Mouse (Mus musculus) lung, embryonic 16.5 days (tissue): Measurements from ENCODE around the gene Npl. TPM values are rescaled to one million over a fixed set of nuclear protein-coding genes. Genes with fewer than 3 reads are reported as not detected.
"Not testable (repeated sequence)": the region's sequence is repeated elsewhere in the genome, so short reads cannot be mapped to it uniquely, and the experiment has no call there.

Experiments used
- ATAC-seq: fragments of 200-750 bp; cut with Nextera tagmentation; 2 replicates; pipeline ENCODE4 v1.8.0; 2017; ENCODE audit warnings: low read depth, mild to moderate bottlenecking, moderate library complexity
- H3K27ac ChIP-seq: fragments of 300-500 bp; sonication (generic); 2 replicates; pipeline ENCODE4 v1.5.1; 2014; ENCODE audit warnings: mild to moderate bottlenecking, control low read depth, low read length
- H3K27me3 ChIP-seq: fragments of 300-500 bp; sonication (generic); 2 replicates; pipeline ENCODE4 v1.6.1; 2014; ENCODE audit warnings: low read depth, low read length, mixed read lengths; ENCODE audit not compliant: control insufficient read depth, insufficient read depth
- H3K36me3 ChIP-seq: fragments of 300-500 bp; sonication (generic); 2 replicates; pipeline ENCODE4 v1.6.1; 2014; ENCODE audit warnings: low read length; ENCODE audit not compliant: control insufficient read depth, insufficient read depth
- H3K4me1 ChIP-seq: fragments of 300-500 bp; sonication (generic); replicated peaks from 2 replicates; pipeline ENCODE4 v1.6.1; 2014; ENCODE audit warnings: low read length, mixed read lengths; ENCODE audit not compliant: control insufficient read depth, insufficient read depth
- H3K4me2 ChIP-seq: fragments of 300-500 bp; sonication (generic); 2 replicates; pipeline ENCODE4 v1.6.1; 2014; ENCODE audit warnings: low read depth, low read length, control low read depth
- H3K4me3 ChIP-seq: fragments of 300-500 bp; sonication (generic); 2 replicates; pipeline ENCODE4 v1.5.1; 2014; ENCODE audit warnings: mild to moderate bottlenecking, low read length, control low read depth
- H3K9ac ChIP-seq: fragments of 300-500 bp; sonication (generic); 2 replicates; pipeline ENCODE4 v1.6.1; 2014; ENCODE audit warnings: low read length, control low read depth
- H3K9me3 ChIP-seq: fragments of 300-500 bp; sonication (generic); 2 replicates; pipeline ENCODE4 v1.6.1; 2016; ENCODE audit warnings: low read length; ENCODE audit not compliant: control insufficient read depth
- WGBS: fragments of 180-500 bp; shearing (Covaris S2); extraction: QIAGEN DNeasy Blood & Tissue Kit; methylation state at CpG from one replicate; pipeline ENCODE4 v1.1.7; 2014; 5-methylcytosine and 5-hydroxymethylcytosine counted together
- polyA plus RNA-seq: library from polyadenylated mRNA; unstranded; fragments of >200 nt; fragmentation: Nextera tagmentation; extraction: Ambion mirVana; gene quantifications from 2 replicates; pipeline ENCODE4 v1.2.1, GENCODE M21; 2015

Npl gene
- polyA plus RNA-seq, 1 experiment from 2014 or later: 7.0 TPM

DNA sequence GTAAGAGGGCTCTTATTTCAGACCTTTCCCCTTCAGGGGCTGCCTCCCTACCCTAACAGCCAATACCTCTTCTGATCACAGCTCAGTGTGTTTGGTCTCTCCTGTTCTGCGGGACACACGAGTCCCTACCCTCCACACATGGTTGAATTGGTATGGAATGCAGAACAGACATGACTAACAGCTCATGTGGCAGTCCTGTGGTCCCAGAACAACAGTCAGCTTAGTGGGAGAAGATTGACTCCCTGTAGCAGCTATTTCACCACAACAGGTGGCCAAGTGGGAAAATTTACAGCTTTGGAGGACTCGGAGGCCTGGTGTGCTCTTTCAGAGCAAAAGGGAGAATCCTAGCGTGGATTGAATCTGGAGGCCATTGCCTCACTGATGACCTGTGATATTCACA is 6.4 kb upstream of the Npl start:
- ATAC-seq: no peak
- Histone ChIP-seq H3K4me2 (no peak overlapping the region), H3K27ac (no peak overlapping the region), H3K4me1 (no peaks in the 10 kb centered on the region), H3K27me3 (no peaks in the 10 kb centered on the region), H3K36me3 (no peaks in the 10 kb centered on the region), H3K9ac (no peak overlapping the region), H3K9me3 (no peaks in the 10 kb centered on the region), H3K4me3 (no peak overlapping the region)
- WGBS: 81% methylated on average over 4 of the region's 4 CpGs

DNA sequence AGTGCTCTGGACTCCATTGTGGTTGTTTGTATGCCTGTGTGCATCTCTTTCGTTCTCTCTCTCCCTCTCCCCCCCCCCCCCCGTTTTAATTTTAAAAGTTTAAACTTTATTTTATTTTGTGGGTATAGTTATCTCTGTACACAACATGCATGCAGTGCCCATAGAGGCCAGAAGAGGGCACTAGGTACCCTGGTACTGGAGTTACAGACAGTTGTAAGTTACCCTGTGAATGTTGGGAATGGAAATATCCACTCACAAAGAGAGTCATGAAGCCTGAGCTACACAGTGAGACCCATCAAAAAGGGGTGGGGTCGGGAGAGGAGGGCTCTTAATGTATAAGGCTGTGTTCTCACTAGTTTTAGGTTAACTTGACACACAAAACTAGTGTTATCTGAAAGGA is 969 bp upstream of the Npl start:
- WGBS: 13% methylated on average over 3 of the region's 3 CpGs
- no peak overlapping the region for H3K27ac ChIP-seq
- H3K9me3 ChIP-seq: no peaks in the 10 kb centered on the region
- H3K9ac ChIP-seq: no peak overlapping the region
- H3K27me3 ChIP-seq: no peaks in the 10 kb centered on the region
- no peak for ATAC-seq
- H3K4me3 ChIP-seq: no peak overlapping the region
- no peaks in the 10 kb centered on the region for H3K36me3 ChIP-seq
- H3K4me2 ChIP-seq: no peak overlapping the region
- H3K4me1 ChIP-seq: no peaks in the 10 kb centered on the region

DNA sequence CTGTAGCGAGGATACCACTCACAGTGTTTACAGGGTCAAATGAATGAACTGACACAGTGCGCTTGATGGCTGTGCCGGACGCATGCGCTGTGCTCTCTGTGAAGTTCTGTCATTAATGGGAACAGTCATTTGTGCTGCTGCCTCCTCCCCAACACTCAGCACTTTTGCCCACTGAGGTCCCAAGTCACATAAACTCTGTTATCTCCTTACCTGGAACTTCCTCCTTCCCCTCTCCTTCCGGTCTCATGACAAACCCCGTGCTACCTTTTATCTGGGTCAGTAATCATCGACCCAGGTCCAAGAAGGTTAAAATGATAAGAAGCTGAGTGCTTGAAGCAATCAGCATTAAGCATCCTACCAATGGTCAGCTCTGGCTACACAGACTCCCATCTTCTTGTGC is 2.3 kb downstream of the Npl start:
- H3K9me3 ChIP-seq: no peaks in the 10 kb centered on the region
- H3K27me3 ChIP-seq: no peaks in the 10 kb centered on the region
- H3K9ac ChIP-seq: no peak overlapping the region
- H3K36me3 ChIP-seq: no peaks in the 10 kb centered on the region
- no peak for ATAC-seq
- H3K27ac ChIP-seq: no peak overlapping the region
- H3K4me2 ChIP-seq: no peak overlapping the region
- 51% methylated on average over 8 of the region's 8 CpGs for WGBS
- no peak overlapping the region for H3K4me3 ChIP-seq
- no peaks in the 10 kb centered on the region; the same call in 1 of the 2 replicates for H3K4me1 ChIP-seq

DNA sequence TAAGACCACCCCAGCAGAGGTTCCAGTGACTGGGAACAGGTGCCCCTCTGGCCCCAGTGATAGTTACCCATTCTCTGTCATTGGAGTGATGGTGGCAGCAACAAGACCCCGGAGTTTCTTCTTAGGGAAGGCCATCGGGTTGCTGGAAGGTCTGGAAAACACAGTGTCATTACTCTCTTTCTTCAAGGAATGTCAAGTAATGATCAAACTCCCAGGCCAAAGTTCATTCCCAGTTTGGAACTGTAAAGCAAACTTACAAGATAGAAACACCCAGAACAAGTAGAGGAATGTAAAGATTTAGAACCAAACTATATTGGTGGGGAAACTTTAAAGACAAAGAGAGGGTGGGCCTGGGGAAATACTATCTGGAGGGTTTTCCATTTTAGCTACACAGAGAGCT is 4.6 kb downstream of the Npl start:
- 74% methylated on average over 2 of the region's 2 CpGs for WGBS
- Histone ChIP-seq H3K27ac (no peak overlapping the region), H3K9ac (no peak overlapping the region), H3K4me3 (no peak overlapping the region), H3K4me2 (no peak overlapping the region), H3K36me3 (no peaks in the 10 kb centered on the region), H3K9me3 (no peaks in the 10 kb centered on the region), H3K4me1 (no peaks in the 10 kb centered on the region; the same call in 1 of the 2 replicates), H3K27me3 (no peaks in the 10 kb centered on the region)
- ATAC-seq: no peak

DNA sequence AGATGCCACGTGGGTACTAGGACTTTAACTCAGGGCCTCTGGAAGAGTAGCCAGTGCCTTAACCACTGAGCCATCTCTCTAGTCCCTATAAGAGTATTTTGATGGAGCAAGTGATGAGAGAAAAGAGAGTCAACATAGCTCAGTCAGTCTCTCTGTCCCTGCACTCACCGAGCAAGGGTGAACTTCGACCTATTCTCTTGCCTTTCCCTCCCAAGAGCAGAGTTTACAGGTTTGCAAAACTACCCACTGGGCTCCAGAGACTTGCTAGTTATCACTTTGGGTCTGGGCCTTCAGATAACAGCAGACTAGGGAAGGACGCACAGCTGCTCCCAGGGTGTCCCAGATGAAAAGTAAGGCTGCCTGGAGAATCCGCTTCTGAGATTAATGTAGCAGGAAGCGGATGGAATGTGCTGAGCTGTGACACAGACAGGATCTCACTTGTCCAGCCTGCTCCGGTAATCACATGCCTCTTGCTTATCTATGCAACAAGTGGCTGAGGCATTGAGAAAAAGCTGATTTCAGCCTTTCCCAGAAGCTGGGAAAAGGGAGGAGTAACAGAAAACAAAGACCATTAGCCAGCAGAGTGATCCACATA is 7.0 kb downstream of the Npl start:
- 20% methylated on average over 7 of the region's 7 CpGs for WGBS
- no peak overlapping the region for H3K27ac ChIP-seq
- ATAC-seq: peak; percentile 76
- no peaks in the 10 kb centered on the region for H3K36me3 ChIP-seq
- H3K9me3 ChIP-seq: no peaks in the 10 kb centered on the region
- no peak overlapping the region for H3K4me2 ChIP-seq
- H3K27me3 ChIP-seq: no peaks in the 10 kb centered on the region
- no peak overlapping the region for H3K9ac ChIP-seq
- H3K4me3 ChIP-seq: no peak overlapping the region
- H3K4me1 ChIP-seq: no peaks in the 10 kb centered on the region; the same call in 1 of the 2 replicates

DNA sequence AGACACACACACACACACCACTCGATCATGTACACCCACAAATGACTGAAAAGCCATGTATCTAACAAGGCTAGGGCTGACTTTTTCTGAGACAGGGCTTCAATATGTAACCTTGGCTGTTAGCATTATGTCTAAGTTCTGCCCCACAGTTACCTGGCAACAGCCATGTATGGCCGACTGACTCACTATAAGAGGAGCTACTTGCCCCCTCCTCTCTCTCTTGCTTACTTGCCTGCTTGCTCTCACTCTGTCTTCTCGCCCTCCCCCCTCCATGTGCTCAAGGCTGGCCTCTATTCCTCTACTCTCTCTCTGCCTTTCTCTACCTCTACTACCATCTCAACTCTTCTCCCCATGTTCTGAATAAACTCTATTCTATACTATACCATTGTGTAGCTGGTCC is 9.1 kb downstream of the Npl start:
- Histone ChIP-seq H3K4me3 (no peak overlapping the region), H3K27ac (no peak overlapping the region), H3K9ac (no peak overlapping the region), H3K36me3 (no peaks in the 10 kb centered on the region), H3K4me2 (no peak overlapping the region), H3K27me3 (no peaks in the 10 kb centered on the region), H3K9me3 (no peaks in the 10 kb centered on the region), H3K4me1 (no peaks in the 10 kb centered on the region; the same call in 1 of the 2 replicates)
- 66% methylated on average over 3 of the region's 3 CpGs for WGBS
- no peak for ATAC-seq

DNA sequence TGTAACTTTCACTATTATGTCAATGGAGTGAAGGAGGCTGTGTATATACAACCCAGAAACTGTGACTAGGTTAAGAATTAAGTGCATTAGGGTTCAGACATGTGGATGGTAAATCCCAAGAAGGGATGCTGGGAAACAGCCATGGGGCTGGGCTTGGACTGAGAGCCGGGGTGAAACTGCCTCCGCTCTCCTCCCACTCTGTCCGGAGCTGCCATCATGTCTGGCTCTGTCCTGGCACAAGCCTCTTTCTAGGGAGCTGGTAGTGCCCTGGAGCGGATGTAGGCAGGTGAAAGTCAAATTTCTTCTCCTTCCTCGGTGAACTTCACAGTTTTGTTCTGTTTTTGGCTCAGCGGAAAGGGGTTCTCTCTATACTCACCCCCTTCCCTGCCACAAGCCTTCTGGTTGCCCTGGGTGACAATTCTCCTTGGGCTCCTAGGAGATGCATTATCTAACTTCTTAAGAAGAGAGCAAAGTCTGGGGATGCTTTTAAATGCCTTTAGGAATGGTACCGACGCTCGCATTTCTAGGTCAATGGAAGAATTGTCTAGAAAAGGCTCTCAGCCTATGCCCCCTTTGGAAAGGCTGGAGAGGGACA is 10.0 kb downstream of the Npl start:
- no peak overlapping the region for H3K27ac ChIP-seq
- no peaks in the 10 kb centered on the region for H3K27me3 ChIP-seq
- no peak overlapping the region for H3K4me2 ChIP-seq
- 75% methylated on average over 9 of the region's 9 CpGs for WGBS
- no peaks in the 10 kb centered on the region for H3K9me3 ChIP-seq
- ATAC-seq: no peak
- no peak overlapping the region for H3K4me3 ChIP-seq
- no peaks in the 10 kb centered on the region; the same call in 1 of the 2 replicates for H3K4me1 ChIP-seq
- H3K9ac ChIP-seq: no peak overlapping the region
- no peaks in the 10 kb centered on the region for H3K36me3 ChIP-seq

DNA sequence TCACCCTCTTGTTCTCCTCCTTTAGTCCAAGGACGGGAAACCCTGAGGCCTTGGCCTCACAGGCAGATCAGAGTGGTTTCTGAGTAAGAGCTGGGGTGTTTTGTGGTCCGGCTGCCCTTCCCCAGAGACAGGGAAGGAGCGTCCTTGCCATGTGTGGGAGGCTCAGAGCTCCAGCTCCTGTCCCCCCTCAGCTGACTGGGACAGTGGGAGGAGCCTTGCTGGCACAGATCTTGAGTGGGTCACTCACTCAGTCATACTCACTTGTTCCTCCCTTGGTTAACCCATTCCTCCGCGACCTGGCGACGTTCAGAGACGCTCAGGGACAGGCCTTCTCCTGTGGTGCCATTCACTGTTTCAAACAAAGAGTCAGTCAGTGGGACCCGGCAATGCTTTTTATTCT is 14.2 kb downstream of the Npl start:
- no peaks in the 10 kb centered on the region for H3K9me3 ChIP-seq
- WGBS: 61% methylated on average over 9 of the region's 9 CpGs
- H3K4me1 ChIP-seq: peaks cover 9% of the 10 kb centered on the region
- H3K4me3 ChIP-seq: no peak overlapping the region
- ATAC-seq: no peak
- no peak overlapping the region for H3K27ac ChIP-seq
- no peak overlapping the region for H3K4me2 ChIP-seq
- no peaks in the 10 kb centered on the region for H3K36me3 ChIP-seq
- no peak overlapping the region for H3K9ac ChIP-seq
- no peaks in the 10 kb centered on the region for H3K27me3 ChIP-seq

DNA sequence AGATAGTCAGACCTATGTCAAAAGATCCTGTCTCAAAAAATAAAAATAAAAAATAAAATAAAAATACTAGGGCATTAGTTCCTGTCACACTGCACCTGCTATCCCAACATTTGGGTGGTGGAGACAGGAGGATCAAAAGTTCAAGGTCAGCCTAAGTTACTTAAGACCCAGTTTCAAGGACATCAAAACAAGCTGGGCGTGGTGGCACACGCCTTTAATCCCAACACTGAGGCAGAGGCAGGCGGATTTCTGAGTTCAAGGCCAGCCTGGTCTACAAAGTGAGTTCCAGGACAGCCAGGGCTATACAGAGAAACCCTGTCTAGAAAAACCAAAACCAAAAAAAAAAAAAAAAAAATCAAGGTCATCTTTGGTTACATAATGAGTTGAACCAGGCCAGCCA is 16.9 kb downstream of the Npl start:
- H3K4me2 ChIP-seq, ATAC-seq, H3K4me3 ChIP-seq, H3K4me1 ChIP-seq, H3K36me3 ChIP-seq, H3K27me3 ChIP-seq, H3K9ac ChIP-seq, H3K9me3 ChIP-seq: not testable (repeated sequence)
- WGBS: 93% methylated on average over 3 of the region's 3 CpGs
- H3K27ac ChIP-seq: peak overlapping the region; percentile 17; the same call in 1 of the 2 replicates
